Mouse (Mus musculus) testis, postnatal 10 days (tissue): ENCODE measurements around the gene Neurog3.

Experiments
- DNase-seq: peaks from one replicate; pipeline ENCODE4 v3.0.0; 2021; ENCODE audit warnings: low spot score

Gene Neurog3

DNA sequence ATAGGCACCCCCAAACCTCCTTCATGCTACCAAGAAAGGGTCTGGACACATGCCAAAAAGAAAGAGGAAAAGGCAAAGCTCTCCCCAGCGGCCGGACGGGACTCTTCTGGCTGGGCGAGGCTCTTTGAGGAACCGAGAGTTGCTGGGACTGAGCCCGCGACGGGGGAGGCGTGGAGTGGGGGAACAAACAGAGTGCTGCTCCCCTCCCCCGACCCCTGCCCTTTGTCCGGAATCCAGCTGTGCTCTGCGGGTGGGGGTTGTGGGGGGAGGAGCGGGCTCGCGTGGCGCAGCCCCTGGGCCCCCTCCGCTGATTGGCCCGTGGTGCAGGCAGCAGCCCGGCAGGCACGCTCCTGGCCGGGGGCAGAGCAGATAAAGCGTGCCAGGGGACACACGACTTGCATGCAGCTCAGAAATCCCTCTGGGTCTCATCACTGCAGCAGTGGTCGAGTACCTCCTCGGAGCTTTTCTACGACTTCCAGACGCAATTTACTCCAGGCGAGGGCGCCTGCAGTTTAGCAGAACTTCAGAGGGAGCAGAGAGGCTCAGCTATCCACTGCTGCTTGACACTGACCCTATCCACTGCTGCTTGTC is at the start of gene Neurog3:
Gene Neurog3 (plus strand): TSS at position 400 of the 591 bp plus-strand sequence.
- DNase-seq = no peak

DNA sequence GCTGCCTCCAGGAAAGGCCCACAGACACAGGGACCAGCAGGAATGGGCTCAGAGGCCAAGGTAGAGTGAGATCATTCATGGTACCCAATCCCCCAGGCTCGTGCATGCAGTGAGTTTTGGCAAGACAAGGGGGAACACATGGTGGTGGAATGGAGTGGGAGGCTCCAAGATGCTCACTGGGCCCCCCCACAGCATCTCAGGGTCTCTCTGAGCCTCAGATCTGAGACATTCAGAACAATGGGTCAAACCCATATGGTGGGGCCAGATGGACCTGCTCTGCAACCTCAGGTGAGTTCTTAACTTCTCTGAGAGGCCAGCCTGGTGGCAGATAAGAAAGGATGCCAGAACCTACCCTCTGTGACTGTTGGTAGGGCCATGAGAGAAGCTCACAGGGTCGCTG is 46.8 kb upstream of the Neurog3 start:
- DNase-seq = no peak

DNA sequence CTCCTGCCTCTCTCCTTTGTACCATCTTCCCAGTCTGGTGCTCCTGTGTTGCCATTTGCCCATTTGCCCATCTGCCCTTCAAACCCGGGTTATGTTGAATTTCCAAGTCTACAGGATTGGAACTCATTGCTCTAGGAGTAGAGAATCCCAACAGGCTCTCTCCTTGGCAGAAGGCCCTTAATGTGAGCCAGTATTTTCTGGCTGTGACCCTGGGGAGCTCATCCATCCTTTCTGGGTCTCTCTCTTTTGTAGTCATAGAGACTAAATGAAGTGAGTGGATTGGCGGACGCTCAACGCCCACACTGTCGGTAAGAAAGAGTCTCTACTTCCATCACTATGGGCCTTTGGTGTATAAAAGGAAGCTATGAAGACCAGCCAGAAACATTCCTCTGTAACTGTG is 46.1 kb upstream of the Neurog3 start:
- DNase-seq = no peak

DNA sequence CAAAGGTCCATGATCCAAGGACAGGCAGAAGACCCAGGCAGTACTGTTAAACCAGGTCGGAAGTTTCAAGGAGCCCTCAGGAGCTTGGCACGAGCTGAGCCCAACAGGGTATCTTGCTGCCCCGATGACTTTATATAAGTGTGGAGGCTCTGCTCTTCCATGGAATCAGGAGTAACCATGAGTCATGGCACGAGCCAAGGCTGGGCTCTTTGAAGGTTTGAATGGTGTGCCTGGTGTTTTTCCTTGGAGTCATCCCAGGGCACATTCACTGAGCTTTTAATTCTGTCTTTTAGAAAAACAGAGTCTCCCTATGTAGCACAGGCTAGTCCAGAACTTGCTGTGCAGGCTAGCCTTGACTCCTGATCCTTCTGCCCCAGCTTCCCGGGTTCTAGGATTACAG is 44.5 kb upstream of the Neurog3 start:
- DNase-seq = no peak

DNA sequence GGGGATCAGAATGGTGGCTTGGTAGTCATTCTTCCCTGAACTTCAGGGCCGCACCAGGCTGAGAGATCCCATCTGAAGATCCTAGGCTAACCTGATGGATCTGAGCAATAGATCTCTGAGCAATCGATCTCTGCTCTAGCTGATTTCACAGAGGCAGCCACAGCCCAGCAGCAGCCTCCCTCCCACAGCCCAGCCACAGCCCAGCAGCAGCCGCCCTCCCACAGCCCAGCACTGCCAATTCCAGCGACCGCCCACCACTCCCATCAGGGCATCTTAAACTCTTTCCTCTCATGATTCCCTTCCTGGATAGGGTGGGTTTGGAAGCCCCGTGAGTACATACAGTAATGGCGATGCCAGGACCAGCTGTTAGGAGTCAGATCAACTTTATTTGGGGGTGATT is 43.8 kb upstream of the Neurog3 start:
- DNase-seq = no peak

DNA sequence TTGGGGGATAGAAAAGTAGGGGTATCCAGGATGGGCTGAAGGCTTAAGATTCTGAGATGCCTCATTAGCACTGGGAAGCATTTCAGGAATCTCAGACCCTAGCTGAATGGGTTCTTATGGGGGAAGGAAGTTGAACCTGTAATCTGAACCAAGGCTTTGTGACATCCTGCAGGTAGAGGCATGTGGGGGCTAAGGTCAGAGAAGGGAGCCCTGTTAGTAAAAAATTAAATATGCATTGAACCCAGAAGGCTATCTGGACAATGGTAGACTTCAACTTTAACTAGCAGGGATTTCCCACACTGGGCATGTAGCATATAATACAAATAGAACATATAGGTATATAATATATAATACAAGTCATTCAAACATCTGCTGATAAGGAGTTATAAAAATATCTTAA is 43.4 kb upstream of the Neurog3 start:
- DNase-seq = no peak

DNA sequence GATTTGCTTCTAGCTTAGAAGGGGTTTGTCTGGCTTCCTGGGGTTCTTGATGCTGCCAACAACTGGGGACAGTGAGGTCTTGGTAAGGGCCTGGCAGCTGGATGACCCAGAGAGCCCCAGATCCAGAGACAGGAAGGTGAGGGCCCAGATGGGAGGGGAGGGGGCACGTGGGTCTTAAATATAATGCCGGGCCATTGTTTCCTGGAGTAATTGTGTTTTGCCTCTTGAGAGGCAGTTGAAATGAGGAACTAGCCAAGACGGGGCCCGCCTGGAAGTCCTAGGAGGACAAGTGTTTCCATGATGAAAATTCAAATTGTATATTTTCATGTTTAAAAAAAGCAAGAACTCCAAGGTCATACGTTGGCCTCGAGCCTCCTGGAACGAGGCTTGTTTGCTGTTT is 39.0 kb upstream of the Neurog3 start:
- DNase-seq = no peak

DNA sequence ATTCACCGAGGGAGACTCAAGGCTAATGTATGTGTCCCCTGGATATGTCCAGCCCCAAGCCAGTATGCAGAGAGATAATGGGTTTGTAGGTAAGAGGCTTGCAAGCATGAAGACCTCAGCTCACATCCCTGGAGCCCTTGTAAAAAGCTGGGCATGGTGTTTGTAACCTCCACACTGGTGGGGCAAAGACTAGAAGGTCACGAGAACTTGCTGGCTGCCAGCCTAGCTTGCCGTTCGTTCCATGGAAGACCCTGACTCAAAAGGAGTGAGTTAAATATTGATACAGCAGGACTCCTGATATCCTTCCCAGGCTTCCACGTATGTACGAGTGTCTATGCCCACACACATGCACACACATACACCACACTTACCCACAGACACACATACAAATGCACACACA is 38.5 kb upstream of the Neurog3 start:
- DNase-seq = no peak

DNA sequence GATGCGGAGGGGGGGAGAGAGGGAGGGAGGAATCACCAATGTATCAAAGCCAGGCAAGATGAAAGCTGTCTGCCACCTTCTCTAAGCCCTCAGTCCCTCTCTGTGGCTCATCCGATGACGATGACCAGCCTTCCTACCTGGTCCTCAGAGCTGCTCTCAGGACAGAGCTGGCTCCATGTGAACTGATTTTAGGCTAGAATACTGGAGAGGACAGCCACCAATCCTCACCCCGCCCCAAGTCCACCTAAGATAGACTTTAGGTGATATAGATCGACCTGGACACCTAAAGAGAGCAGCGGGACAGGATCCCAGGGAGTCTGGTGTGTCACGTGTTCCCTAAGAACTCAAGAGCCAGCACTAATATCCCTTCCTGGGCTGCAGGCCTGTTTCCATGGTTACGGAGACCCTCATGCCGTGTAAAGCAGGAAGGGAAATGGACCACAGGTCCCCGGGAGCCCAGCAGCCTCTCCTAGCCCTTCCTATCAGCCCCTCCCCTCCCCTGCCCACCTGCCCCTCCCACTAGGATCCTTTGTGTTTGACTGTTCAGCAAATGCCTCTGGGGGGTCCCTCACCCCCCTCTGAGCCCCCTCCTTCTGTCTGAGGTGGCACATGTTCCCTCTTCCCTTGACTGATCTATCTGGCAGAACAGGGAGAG is 33.0 kb upstream of the Neurog3 start:
- no peak for DNase-seq

DNA sequence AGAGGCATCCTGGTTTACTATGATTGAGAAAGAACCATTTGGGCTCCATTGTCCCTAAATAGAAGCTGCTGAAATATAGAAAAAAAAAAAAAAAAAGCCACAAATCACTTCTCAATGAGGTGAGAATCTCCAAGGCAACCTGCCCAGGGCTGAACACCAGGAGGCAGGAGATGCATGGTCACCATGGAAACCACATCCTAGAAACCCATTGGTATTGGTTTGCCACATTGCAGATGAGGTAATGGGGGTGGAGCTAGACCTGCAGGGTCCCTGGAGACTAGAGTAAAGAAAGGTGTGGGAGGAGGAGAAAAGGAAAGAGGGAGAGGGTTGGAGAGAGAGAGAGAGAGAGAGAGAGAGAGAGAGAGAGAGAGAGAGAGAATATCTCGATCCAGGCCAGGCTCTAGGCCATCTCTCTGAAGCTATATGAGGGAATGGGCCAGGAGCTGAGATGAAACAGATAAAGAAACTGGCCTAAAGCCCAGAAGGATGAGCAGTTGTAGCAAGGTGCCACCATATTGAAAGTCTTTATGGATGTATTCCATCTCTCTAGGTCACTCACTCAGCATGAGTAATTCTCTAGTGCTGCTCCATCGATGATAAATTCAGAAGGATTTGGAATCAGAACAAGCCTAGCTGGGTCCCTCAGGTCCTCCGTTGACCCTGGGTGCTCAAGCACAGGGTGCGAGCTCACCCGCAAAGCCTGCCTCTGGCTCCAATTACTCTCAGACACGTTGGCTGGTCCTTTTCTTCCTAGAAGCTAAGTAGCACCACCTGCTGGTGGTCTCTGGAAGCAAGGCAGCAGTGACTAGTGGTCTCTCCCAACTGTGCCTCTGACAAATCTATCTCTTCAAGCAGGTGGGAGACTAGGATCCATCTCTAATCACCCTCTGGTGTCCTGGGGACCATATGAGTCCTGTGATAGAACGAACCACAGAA is 31.1 kb upstream of the Neurog3 start:
- peak; percentile 92 for DNase-seq

DNA sequence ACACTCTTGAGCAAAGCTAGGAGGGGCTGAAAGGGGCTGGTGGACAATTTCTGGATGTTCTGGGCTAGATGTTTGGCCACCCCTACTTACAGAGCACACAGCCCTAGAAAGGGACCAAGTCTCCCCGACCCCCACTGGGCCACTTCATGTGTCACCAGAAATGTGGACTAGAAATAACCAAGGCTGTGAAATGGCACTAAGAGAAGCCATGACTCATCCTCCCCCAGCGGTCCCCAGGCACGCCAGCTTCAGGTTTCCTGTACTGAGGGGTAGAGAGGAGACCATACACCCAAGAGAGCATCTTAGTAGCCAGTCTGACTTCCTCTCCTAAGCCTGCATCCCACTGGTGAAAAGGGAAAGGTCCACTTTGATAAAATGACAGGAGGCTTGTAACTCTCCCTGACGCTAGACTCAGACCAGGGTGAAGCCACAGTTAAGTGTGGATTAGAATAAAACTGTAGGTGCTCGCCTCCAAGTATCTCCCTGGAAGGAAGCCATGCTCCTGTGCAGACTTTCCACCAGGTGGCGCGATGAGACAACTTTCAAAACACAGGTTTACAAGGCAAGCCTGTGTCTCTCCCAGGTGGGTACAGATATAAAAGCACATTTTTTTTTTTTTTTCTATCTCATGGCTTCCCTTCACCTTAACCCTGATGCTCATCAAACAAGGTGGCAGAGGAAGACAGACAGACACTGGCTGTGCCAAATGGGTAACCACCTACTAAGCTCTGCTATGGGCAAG is 27.9 kb upstream of the Neurog3 start:
- peak; percentile 85 for DNase-seq

DNA sequence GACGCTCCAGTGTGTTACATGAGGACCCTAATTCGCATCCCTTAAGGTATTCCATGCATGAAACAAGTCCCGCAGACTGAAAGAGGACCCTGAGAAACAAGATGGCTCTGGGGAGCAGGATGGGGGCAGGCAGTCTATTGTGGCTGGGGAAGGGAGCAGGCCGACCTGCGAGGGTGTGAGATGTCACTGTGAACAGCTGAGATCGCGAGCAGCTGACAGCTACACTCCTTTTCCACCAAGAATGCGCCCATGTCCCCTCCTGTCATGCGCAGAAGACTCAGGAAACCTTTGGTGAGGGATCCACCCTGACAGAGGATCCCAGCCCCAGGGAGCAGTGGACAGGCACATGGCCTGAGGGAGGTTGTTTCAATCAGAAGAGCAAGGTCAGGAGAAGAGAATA is 25.8 kb upstream of the Neurog3 start:
- no peak for DNase-seq

DNA sequence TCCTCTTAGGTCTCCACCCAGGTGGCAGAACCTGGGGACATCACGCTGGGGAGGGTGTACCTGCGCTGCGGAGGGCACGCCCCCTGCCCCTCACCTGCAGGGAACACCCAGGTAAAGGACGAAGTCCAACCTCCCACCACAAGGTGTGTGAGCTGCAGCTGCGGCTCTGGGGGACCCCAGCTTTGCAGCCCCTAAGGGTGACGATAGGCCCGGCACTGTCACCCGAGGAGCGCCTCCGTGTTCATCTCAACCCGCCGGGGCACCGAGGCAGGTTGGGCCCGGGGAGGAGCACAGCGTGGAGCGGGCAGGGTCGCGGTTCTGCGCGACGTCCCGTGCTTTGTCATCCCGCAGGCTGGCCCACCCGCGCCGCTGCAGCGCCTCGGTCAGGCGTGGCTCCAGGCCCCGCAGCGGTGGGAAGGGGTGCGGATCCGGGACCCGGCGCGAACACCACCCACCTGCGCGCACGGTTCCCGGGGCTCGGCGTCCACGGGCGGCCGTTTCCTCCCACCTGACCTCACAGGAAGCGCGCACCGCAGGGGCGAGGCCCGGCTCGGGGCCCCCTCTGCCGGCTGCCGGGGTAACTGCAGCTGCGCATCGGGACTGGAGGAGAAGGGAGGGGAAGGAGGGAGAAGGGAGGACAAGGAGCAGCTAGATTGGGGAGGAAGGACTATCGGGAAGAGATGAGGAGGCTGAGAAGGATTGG is 22.2 kb upstream of the Neurog3 start:
- peak; percentile 92 for DNase-seq

DNA sequence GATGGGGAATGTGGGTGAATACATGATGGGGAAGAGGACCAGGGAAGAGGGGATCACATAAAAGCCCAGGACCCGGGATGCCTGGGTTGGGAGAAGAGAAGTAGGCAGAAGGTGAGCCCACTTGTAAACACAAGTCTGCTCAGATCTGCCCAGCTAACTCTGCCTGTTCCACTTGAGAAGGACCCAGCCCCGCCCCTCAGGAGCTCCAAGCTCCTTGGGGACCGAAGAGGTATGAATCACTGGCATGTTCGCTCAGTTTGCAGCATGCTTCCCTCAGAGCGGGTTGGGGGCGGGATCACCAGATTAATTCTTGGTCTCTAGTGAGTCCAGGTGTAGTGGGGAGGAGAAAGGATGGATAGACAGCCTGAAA is 21.7 kb upstream of the Neurog3 start:
- DNase-seq = no peak

DNA sequence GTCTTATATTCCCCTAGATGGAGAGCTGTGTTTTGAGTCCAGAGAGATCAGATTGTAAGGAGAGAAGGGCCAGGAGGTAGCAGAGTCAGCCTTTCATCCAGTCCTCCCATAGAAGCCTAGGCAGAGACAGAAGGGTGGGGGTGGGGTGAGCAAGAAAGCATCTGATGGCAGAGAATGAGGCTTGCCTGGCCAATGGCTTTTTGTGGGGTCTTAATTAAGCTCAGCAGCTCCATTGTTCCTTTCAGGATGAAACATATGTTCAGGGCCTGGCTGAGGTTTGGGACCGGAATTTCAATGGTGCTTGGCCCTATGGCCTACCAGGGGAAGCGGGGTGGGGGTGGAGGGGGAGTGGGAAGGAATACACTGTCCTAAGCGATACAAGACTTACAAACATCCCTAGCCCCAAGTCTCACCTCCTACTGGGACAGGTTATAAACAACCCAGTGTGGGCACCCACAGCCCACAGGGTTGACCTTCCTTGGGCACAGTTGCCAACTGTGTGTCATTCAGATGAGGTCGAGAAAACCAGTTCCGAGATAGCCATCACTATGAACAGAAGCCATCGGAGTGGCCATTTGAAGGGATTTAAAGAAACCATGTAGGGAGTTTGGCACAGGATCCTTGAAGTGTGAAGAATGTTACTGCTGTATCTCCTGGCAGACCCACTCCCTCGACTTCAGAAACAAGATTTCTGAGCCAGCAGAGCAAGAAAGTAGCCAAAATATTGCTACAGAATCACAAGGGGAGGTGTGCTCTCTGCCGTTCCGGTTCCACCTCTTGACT is 18.8 kb upstream of the Neurog3 start:
- no peak for DNase-seq

DNA sequence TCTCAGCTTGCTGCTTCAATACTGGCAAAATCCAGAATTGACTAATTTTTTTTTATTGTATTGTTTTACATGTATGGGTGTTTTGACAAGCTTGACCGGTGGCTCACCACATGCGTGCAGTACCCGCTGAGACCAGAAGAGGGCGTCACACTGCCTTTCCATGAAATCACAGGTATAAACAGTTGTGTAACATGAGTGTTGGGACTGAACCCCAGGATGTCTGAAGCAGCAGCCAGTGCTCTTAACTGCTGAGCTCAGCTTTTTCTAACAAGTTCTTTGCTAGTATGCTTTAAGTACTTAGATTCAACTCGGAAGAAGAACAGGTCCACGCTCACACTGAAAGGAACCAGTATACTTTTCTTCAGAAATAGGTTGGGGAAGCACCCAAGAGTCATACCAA is 5.8 kb upstream of the Neurog3 start:
- peak; percentile 64 for DNase-seq

DNA sequence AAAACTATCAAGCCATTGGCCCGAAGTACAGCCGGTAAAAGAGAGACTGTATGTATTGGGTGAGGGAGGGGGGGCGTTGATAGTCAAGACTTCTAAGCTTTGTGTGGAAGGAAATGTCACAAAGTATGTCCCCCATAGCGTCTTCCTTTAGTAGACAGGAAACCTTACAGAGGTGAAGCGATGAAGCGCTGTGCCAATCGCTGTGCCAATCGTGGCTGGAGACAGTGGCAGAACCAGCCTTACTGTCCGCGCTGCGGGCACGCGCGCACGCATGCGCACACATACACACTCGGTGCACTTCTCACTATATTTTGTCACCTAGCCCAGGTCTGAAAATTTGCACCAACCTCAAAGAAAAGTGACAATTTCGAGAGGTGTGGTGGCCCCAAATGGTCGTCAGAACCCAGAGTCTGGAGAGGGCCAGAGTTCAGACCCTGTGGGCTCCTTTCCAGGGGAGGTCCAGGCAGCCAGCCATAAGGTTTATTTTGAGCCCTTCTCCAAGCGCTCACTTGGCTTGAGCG is 5.1 kb upstream of the Neurog3 start:
- no peak for DNase-seq

DNA sequence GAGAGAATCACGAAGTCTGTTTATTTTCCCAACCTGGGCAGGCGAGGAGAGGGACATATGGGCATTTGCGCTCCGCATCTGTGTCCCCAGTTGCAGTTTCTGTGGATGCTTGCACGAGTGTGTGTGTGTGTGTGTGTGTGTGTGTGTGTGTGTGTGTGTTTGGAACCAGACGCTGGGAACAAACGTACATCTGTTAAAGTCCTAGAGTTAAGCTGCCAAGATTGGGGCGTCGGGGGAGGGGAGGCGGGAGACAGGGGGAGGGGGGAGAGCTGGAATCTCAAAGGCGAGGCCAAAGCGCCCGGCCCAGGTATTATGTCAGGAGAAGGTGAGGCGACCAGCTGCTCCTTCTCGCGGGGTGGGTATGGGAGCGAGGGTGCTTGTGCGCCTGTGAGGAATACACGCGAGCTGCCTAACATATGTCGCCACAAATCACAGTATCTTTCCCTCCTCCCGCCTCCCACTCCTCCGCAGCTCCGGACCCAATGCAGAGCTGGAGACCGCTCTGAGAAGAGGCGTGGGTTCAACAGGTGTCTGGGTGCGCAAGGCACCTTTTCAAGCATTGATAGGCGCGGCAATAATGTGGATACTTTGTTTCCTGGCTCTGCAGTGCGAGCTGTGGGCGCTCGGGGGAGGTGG is 4.5 kb upstream of the Neurog3 start:
- no peak for DNase-seq

DNA sequence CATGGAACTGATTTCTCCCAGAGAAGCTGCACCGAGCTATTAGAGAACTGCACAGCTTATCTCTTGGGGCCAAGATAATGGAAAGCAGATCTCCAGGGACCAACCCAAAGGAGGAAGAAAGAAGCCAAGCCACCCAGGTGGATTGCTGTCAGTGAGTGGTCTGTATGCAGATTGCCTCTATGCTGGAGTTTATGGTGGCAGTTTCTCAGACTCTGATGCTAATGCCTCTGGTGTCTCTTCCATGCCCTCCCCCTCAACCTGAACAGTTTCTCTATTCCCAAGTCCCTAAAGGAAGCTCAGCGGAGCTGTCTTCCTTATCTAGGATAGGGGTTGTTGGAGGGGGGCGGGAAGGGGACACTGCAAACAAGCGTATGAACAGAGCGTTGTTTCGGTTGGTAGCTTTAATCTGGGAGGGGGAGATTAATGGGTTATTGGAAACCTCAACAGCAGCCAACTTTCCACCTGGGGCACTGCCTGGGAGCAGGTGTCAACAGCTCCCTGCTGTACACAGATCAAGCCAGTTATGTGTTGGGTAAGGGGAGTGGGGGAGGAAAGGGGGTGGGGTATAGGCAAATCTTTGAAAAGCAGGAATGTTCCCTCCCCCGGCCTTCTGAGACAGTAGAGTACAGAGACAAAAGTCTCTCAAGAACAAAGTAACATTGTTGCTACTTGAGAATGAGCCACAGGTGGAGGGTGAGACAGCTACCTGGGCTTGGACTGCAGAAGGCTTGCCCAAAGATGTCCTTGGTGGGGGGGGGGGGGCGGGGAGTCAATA is 3.0 kb downstream of the Neurog3 start:
- DNase-seq = no peak

DNA sequence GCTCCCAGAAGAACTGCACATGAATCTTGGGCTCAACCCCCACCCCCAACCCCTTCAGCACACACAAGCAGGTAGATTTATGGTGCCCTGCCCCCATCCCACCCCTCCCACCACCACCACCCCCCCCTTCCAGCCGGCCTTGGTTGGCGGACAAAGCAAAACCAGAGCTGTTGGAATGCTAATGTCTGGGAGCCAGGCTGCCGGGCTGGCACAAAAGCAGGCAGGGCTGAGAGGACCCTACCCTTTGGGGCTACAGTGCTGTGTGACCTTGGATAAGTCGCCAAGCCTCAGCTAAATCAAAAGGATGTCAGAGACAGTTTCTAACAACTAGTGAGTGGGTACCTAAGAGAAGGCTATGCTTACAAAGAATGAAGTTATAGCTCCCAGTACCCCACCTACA is 4.3 kb downstream of the Neurog3 start:
- no peak for DNase-seq
